Comparison of ENCODE assay signal across 18 mouse cellular contexts in genomic region chr10:76493527-76493926, GRCm38 (mm10). TPM values are rescaled to one million over a fixed set of nuclear protein-coding genes. Genes with fewer than 3 reads are reported as not detected.
DNase-seq lines count a peak whose midpoint lies in the region; ATAC-seq and TF ChIP-seq lines count a peak whose summit lies in the region.
"Had no signal": no experiment of that assay in that cellular context is flagged by ENCODE, and none has a peak within 500 bp of the region (broad histone marks: within the 10 kb centered on the region; RNA-seq: fewer than 3 reads in every experiment).

No protein-coding gene starts in this region.

- no peaks in the 10 kb centered on the region for H3K9me3 ChIP-seq in liver, embryonic 12.5 days (replicated peaks)
- H3K9me3 ChIP-seq in intestine, postnatal 0 days (ENCODE audit: control insufficient read depth), result no peaks in the 10 kb centered on the region
- H3K9me3 ChIP-seq: heart, embryonic 12.5 days; limb, embryonic 15.5 days had no signal

- H3K36me3 ChIP-seq in liver, embryonic 12.5 days, result peaks cover 87% of the 10 kb centered on the region
- H3K36me3 ChIP-seq in intestine, postnatal 0 days (ENCODE audit: control insufficient read depth, insufficient read depth), result peaks cover 86% of the 10 kb centered on the region
- peaks cover 9% of the 10 kb centered on the region; the same call in 1 of the 2 replicates for H3K36me3 ChIP-seq in kidney, adult 2 months (ENCODE audit: control insufficient read depth, insufficient read depth, low read length)

- peak; percentile 86 for ATAC-seq in liver, embryonic 12.5 days
- ATAC-seq in intestine, postnatal 0 days, result no peak
- ATAC-seq: forebrain, embryonic 16.5 days; inflammation-experienced regulatory T-cells, adult 6 months had no signal

- H3K4me1 ChIP-seq in liver, embryonic 12.5 days, result peaks cover 45% of the 10 kb centered on the region
- H3K4me1 ChIP-seq in intestine, postnatal 0 days (replicated peaks; ENCODE audit: control insufficient read depth, insufficient read depth, low read length), result no peaks in the 10 kb centered on the region
- no peaks in the 10 kb centered on the region for H3K4me1 ChIP-seq in kidney, adult 2 months (ENCODE audit: control insufficient read depth, insufficient read depth, low read length)
- H3K4me1 ChIP-seq: limb, embryonic 15.5 days had no signal

- no peak overlapping the region for H3K9ac ChIP-seq in liver, embryonic 12.5 days
- H3K9ac ChIP-seq in intestine, postnatal 0 days (ENCODE audit: low read depth, low read length), result no peak overlapping the region
- H3K9ac ChIP-seq: heart, embryonic 12.5 days; limb, embryonic 15.5 days had no signal

- H3K27me3 ChIP-seq in liver, embryonic 12.5 days (replicated peaks), result no peaks in the 10 kb centered on the region
- H3K27me3 ChIP-seq in intestine, postnatal 0 days (replicated peaks; ENCODE audit: control insufficient read depth, insufficient read depth, low read length), result no peaks in the 10 kb centered on the region
- no peaks in the 10 kb centered on the region for H3K27me3 ChIP-seq in kidney, adult 2 months (replicated peaks; ENCODE audit: control insufficient read depth, insufficient read depth, low read length)
- H3K27me3 ChIP-seq: CH12.LX; heart, embryonic 12.5 days; limb, embryonic 15.5 days had no signal

- H3K27ac ChIP-seq in liver, embryonic 12.5 days, result no peak overlapping the region
- H3K27ac ChIP-seq in intestine, postnatal 0 days (ENCODE audit: low read depth, low read length), result no peak overlapping the region
- no peak overlapping the region for H3K27ac ChIP-seq in kidney, adult 2 months (ENCODE audit: insufficient read depth, low read depth, low read length)
- H3K27ac ChIP-seq: limb, embryonic 15.5 days had no signal

- 27% methylated on average over 1 of the region's 1 CpGs for WGBS in liver, embryonic 12.5 days (ENCODE audit: insufficient replicate concordance)
- 79% methylated on average over 1 of the region's 1 CpGs for WGBS in intestine, postnatal 0 days
- 85% methylated on average over 1 of the region's 1 CpGs for WGBS in kidney, adult 2 months

- no peak for TF ChIP-seq CTCF in intestine, postnatal 0 days (IDR thresholded peaks at IDR 0.05; ENCODE audit: low read depth)
- TF ChIP-seq CTCF in kidney, adult 2 months (conservative IDR thresholded peaks at IDR 0.05; ENCODE audit: insufficient read depth, insufficient read length, low read depth, low read length), result no peak

- TF ChIP-seq POLR2A in kidney, adult 2 months (IDR thresholded peaks at IDR 0.05; ENCODE audit: low read depth, low read length), result no peak

- H3K4me3 ChIP-seq in liver, embryonic 12.5 days, result no peak overlapping the region
- no peak overlapping the region for H3K4me3 ChIP-seq in intestine, postnatal 0 days (ENCODE audit: low read depth, low read length)
- no peak overlapping the region for H3K4me3 ChIP-seq in kidney, adult 2 months (ENCODE audit: insufficient read depth, low read depth, low read length)
- H3K4me3 ChIP-seq: heart, embryonic 12.5 days; limb, embryonic 15.5 days had no signal

- no peak overlapping the region for H3K4me2 ChIP-seq in liver, embryonic 12.5 days
- no peak overlapping the region for H3K4me2 ChIP-seq in intestine, postnatal 0 days (replicated peaks; ENCODE audit: low read depth)
- H3K4me2 ChIP-seq: heart, embryonic 12.5 days; limb, embryonic 15.5 days had no signal

- DNase-seq in lung, postnatal 10 days, result peak; percentile 12
- no peak for DNase-seq in lung, postnatal 25 days (ENCODE audit: low spot score)
- DNase-seq in R1 (ENCODE audit: low read depth, low spot score), result peak; percentile 33
- DNase-seq in kidney, adult 2 months, result no peak
- DNase-seq in right cerebral cortex, adult 2 months (ENCODE audit: low spot score in 2 of 2), result no peak
- DNase-seq: adrenal gland, adult 8-10 months; cerebellum, adult 9-10 months; heart, postnatal 4 days; lung, postnatal 36 days; midbrain, embryonic 14.5 days had no signal

RNA-seq across cellular contexts. Expression of gene Ybey, which starts 24.6 kb away (rescaled TPM):
- polyA plus RNA-seq in liver, embryonic 12.5 days (2016; fragmentation: Nextera tagmentation; extraction: Ambion mirVana), result 5.3 and 5.7 TPM in 2 replicates
- polyA plus RNA-seq in intestine, postnatal 0 days (2015; fragmentation: Nextera tagmentation; extraction: Ambion mirVana), result 2.7 and 2.9 TPM in 2 replicates
- polyA plus RNA-seq in kidney, adult 2 months (2012; rRNA removed), result 3.1 and 3.3 TPM in 2 replicates

RNA-seq across cellular contexts. Expression of gene Mcm3ap, which starts 24.8 kb away (rescaled TPM):
- polyA plus RNA-seq in liver, embryonic 12.5 days (2016; fragmentation: Nextera tagmentation; extraction: Ambion mirVana), result 39.1 and 43.3 TPM in 2 replicates
- 22.5 and 34.4 TPM in 2 replicates for polyA plus RNA-seq in intestine, postnatal 0 days (2015; fragmentation: Nextera tagmentation; extraction: Ambion mirVana)
- 16.6 and 18.3 TPM in 2 replicates for polyA plus RNA-seq in kidney, adult 2 months (2012; rRNA removed)

RNA-seq across cellular contexts. Expression of gene Lss, which starts 37.9 kb away (rescaled TPM):
- 51.9 and 53.5 TPM in 2 replicates for polyA plus RNA-seq in liver, embryonic 12.5 days (2016; fragmentation: Nextera tagmentation; extraction: Ambion mirVana)
- 13.7 and 15.3 TPM in 2 replicates for polyA plus RNA-seq in intestine, postnatal 0 days (2015; fragmentation: Nextera tagmentation; extraction: Ambion mirVana)
- 18.9 and 21.4 TPM in 2 replicates for polyA plus RNA-seq in kidney, adult 2 months (2012; rRNA removed)

RNA-seq across cellular contexts. Expression of gene 2610028H24Rik, which starts 44.6 kb away (rescaled TPM):
- not detected in 2 replicates for polyA plus RNA-seq in liver, embryonic 12.5 days (2016; fragmentation: Nextera tagmentation; extraction: Ambion mirVana)
- not detected in 2 replicates for polyA plus RNA-seq in intestine, postnatal 0 days (2015; fragmentation: Nextera tagmentation; extraction: Ambion mirVana)
- polyA plus RNA-seq in kidney, adult 2 months (2012; rRNA removed), result 0.08 and 0.12 TPM in 2 replicates
- polyA plus RNA-seq: forebrain, embryonic 16.5 days; heart, embryonic 12.5 days; inflammation-experienced regulatory T-cells, adult 6 months; kidney, embryonic 16.5 days; limb, embryonic 15.5 days; midbrain, embryonic 14.5 days had no signal

RNA-seq across cellular contexts. Expression of gene Pcnt, which starts 50.9 kb away (rescaled TPM):
- 12.6 and 13.8 TPM in 2 replicates for polyA plus RNA-seq in liver, embryonic 12.5 days (2016; fragmentation: Nextera tagmentation; extraction: Ambion mirVana)
- 5.6 and 6.2 TPM in 2 replicates for polyA plus RNA-seq in intestine, postnatal 0 days (2015; fragmentation: Nextera tagmentation; extraction: Ambion mirVana)
- polyA plus RNA-seq in kidney, adult 2 months (2012; rRNA removed), result 14.6 and 14.9 TPM in 2 replicates

Comparison
In these comparisons a context has a peak if more than half of its experiments do, and no peak if none do; other contexts are left out.
1. DNase-seq: peak in lung, postnatal 10 days (single experiment) and R1 (single experiment); none in lung, postnatal 25 days (single experiment), kidney, adult 2 months (single experiment) and right cerebral cortex, adult 2 months (0 of 2).